Mouse (Mus musculus): ENCODE measurements at regions not wholly inside any gene's neighbourhood (a gene's known extent, or its start where the extent isn't known, plus 50 kb on each side); places are given as distances from the start of the nearest gene placed in this dataset.

DNA sequence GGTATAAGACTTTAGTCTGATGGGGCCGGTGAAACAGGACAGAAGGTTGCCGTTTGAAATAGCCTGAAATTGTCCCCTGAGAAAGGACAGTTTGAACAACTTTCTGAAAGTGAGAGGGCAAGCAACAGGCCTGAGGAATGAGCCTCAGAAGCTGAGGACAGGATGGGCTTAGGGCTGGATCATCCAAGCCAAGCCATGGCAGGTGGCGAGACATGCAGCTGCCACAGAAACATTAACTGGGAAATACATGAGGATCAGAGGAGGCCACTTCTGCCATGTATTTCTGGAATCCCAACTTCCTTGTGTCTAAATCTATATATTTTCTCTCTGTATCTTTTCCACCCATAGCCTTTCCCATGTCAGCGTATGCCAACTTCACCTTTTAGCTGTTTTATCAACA, 491.5 kb upstream of the Adamts16 start:
- TF ChIP-seq POLR2A (IDR thresholded peaks at IDR 0.05; ENCODE audit: low read depth, low read length) (no peak), CTCF (IDR thresholded peaks at IDR 0.05; ENCODE audit: extremely low read depth, insufficient read depth, insufficient read length, insufficient replicate concordance) (no peak)

Data from spleen, adult 2 months (tissue).